Mouse (Mus musculus) hindbrain, embryonic 14.5 days (tissue): ENCODE data around the gene Gm16368. TPM values are rescaled to one million over a fixed set of nuclear protein-coding genes. Genes with fewer than 3 reads are reported as not detected.
"Not testable (repeated sequence)": the region's sequence is repeated elsewhere in the genome, so short reads cannot be mapped to it uniquely, and the experiment has no call there.

Experiments
- ATAC-seq: fragments of 200-750 bp; cut with Nextera tagmentation; 2 replicates; pipeline ENCODE4 v1.8.0; 2017; ENCODE audit warnings: moderate number of reproducible peaks, mild to moderate bottlenecking, moderate TSS enrichment, moderate library complexity; ENCODE audit not compliant: low FRiP score
- DNase-seq: peaks from one replicate; pipeline ENCODE4 v3.0.0-alpha.2; 2015; ENCODE audit warnings: low spot score
- H3K27ac ChIP-seq: fragments of 300-500 bp; sonication (generic); 2 replicates; pipeline ENCODE4 v1.5.1; 2014; ENCODE audit warnings: mild to moderate bottlenecking, moderate library complexity
- H3K27me3 ChIP-seq: fragments of 300-500 bp; sonication (generic); 2 replicates; pipeline ENCODE4 v1.6.1; 2014; ENCODE audit warnings: mild to moderate bottlenecking, low read length, mixed read lengths; ENCODE audit not compliant: control insufficient read depth, insufficient read depth
- H3K36me3 ChIP-seq: fragments of 300-500 bp; sonication (generic); replicated peaks from 2 replicates; pipeline ENCODE4 v1.6.1; 2014; ENCODE audit not compliant: control insufficient read depth, insufficient read depth
- H3K4me1 ChIP-seq: fragments of 300-500 bp; sonication (generic); replicated peaks from 2 replicates; pipeline ENCODE4 v1.6.1; 2014; ENCODE audit warnings: antibody characterized with exemption, low read length, mixed read lengths; ENCODE audit not compliant: control insufficient read depth, insufficient read depth
- H3K4me2 ChIP-seq: fragments of 300-500 bp; sonication (generic); replicated peaks from 2 replicates; pipeline ENCODE4 v1.6.1; 2014; ENCODE audit warnings: mild to moderate bottlenecking, moderate library complexity
- H3K4me3 ChIP-seq: fragments of 300-500 bp; sonication (generic); replicated peaks from 2 replicates; pipeline ENCODE4 v1.5.1; 2014; ENCODE audit warnings: mild to moderate bottlenecking, low read length
- H3K9ac ChIP-seq: fragments of 300-500 bp; sonication (generic); 2 replicates; pipeline ENCODE4 v1.6.1; 2014
- H3K9me3 ChIP-seq: fragments of 300-500 bp; sonication (generic); 2 replicates; pipeline ENCODE4 v1.6.1; 2016; ENCODE audit warnings: low read length; ENCODE audit not compliant: control insufficient read depth
- WGBS: fragments of 180-500 bp; shearing (Covaris S2); extraction: QIAGEN DNeasy Blood & Tissue Kit; methylation state at CpG from one replicate; pipeline ENCODE4 v1.1.7; 2014; 5-methylcytosine and 5-hydroxymethylcytosine counted together
- polyA plus RNA-seq: library from polyadenylated mRNA; unstranded; fragments of >200 nt; fragmentation: Nextera tagmentation; extraction: Ambion mirVana; gene quantifications from 2 replicates; pipeline ENCODE4 v1.2.1, GENCODE M21; 2014

The Gm16368 gene
- polyA plus RNA-seq, result not detected in 2 replicates

DNA sequence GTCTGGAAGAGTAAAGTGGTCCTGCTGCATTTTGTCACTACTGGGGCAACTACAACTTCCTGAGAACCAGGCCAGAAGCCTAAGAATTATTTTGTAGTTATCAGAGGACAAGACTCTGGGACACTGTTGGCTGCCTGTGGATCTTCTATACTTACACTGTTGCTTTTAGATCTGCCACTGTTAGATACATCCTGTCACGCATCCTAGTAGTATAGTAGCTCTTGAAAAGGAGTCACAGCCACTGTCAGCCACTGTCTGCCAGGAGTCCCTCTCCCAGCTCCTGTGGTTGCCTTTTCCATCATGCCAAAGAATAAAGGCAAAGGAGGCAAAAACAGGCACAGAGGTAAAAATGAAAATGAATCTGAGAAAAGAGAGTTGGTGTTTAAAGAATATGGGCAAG, at the start of gene Gm16368:
Gene Gm16368, plus strand, starts transcription at position 301 of the 400 bp plus-strand sequence.
- H3K27ac ChIP-seq, H3K4me1 ChIP-seq, H3K4me3 ChIP-seq, H3K27me3 ChIP-seq, H3K9me3 ChIP-seq, DNase-seq, H3K36me3 ChIP-seq, H3K9ac ChIP-seq, H3K4me2 ChIP-seq, ATAC-seq: not testable (repeated sequence)
- 92% methylated on average over 1 of the region's 1 CpGs for WGBS

DNA sequence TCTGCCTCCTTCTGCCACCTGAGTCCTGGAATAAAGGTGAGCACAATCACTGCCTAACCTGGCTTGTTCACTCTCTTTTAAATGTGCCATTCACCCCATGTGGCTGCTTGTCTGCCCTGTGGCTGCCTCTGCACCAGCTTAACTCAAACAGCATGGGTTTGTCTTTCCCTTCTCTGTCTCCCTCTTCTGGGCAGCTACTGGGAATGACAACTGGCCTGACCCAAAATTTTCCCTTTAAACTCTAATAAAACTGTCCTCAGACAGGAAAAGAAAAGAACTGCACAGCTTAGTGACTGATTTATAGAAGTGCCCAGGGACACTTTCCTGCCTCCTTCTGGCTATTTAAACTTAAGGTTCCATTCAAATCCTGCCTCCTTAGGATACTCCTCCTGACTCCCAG, 44.4 kb upstream of the Gm16368 start:
- not testable (repeated sequence) for H3K9me3 ChIP-seq, H3K27ac ChIP-seq, H3K36me3 ChIP-seq, H3K4me2 ChIP-seq, DNase-seq, H3K4me3 ChIP-seq, ATAC-seq, H3K9ac ChIP-seq, H3K27me3 ChIP-seq, H3K4me1 ChIP-seq

DNA sequence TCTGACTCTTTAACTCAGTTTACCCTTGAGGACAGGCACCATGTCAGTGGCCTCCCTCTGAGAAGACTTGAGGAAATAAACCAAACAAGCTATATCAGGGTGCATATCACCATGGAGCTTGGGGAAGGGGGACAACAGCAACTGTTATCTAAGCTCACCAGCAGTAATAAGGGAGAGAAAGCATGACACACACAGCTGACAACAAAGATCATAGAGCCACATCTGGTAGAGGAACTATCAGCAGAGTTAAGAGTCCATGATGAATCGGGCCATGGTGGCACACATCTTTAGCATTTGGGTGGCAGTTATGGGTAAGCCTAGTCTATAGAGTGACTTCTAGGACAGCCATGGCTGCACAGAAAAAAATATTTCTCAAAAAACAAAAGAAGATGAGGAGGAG, 43.8 kb upstream of the Gm16368 start:
- not testable (repeated sequence) for H3K27me3 ChIP-seq, H3K9me3 ChIP-seq, ATAC-seq, H3K4me2 ChIP-seq, H3K9ac ChIP-seq, DNase-seq, H3K27ac ChIP-seq, H3K4me3 ChIP-seq, H3K4me1 ChIP-seq, H3K36me3 ChIP-seq
- WGBS, result 95% methylated on average over 1 of the region's 1 CpGs

DNA sequence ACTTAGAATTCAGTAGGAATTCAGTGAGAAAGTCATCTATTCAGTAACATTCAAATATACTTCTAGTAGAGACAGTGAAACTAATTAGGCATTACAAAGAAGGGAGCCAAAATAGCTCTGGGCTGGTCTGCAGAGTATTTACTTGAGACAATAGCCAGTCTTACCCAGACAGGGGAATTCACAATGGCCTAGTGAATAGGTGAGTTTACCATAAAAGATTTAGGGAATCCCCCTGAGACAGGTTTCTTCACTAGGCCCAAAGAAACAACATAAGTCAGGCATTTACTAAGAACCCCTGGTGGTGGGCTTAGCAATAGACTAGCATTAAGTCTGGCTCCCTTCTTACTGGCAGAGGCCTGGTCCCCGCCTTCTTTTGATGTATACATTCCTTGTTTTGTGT, 38.3 kb upstream of the Gm16368 start:
- not testable (repeated sequence) for DNase-seq, H3K4me2 ChIP-seq, H3K27ac ChIP-seq, H3K9me3 ChIP-seq, H3K27me3 ChIP-seq, H3K4me1 ChIP-seq, H3K36me3 ChIP-seq, H3K9ac ChIP-seq, H3K4me3 ChIP-seq, ATAC-seq
- WGBS, result 51% methylated on average over 1 of the region's 1 CpGs

Other genes starting within 250 kb of the Gm16368 start
- gene Gm2001, start 241.4 kb upstream of the Gm16368 start, polyA plus RNA-seq, result not detected in 2 replicates
- gene Gm2016, start 209.6 kb upstream of the Gm16368 start, polyA plus RNA-seq, result not detected in 2 replicates
- not detected in 2 replicates for gene Gm2022, start 188.3 kb upstream of the Gm16368 start, polyA plus RNA-seq
- gene Gm2035, start 163.8 kb upstream of the Gm16368 start, polyA plus RNA-seq, result not detected in 2 replicates
- not detected in 2 replicates for gene Gm2042, start 129.6 kb upstream of the Gm16368 start, polyA plus RNA-seq
- not detected in 2 replicates for gene Gm2075, start 71.8 kb upstream of the Gm16368 start, polyA plus RNA-seq
- gene Gm6803, start 64.9 kb upstream of the Gm16368 start, polyA plus RNA-seq, result not detected in 2 replicates
- not detected in 2 replicates for gene Gm2056, start 56.7 kb upstream of the Gm16368 start, polyA plus RNA-seq
- not detected in 2 replicates for gene Gm10436, start 98.4 kb downstream of the Gm16368 start, polyA plus RNA-seq
- not detected in 2 replicates for gene Gm8332, start 166.4 kb downstream of the Gm16368 start, polyA plus RNA-seq
- gene Gm5662, start 190.8 kb downstream of the Gm16368 start, polyA plus RNA-seq, result not detected in 2 replicates
- not detected in 2 replicates for gene Gm5039, start 240.3 kb downstream of the Gm16368 start, polyA plus RNA-seq